Mouse (Mus musculus): ENCODE measurements around the gene Mib2.
A peak's percentile ranks its signal among the peaks of the same experiment; 100 is the strongest.
"Not testable (repeated sequence)": the region's sequence is repeated elsewhere in the genome, so short reads cannot be mapped to it uniquely, and the experiment has no call there.

Mib2 gene

DNA sequence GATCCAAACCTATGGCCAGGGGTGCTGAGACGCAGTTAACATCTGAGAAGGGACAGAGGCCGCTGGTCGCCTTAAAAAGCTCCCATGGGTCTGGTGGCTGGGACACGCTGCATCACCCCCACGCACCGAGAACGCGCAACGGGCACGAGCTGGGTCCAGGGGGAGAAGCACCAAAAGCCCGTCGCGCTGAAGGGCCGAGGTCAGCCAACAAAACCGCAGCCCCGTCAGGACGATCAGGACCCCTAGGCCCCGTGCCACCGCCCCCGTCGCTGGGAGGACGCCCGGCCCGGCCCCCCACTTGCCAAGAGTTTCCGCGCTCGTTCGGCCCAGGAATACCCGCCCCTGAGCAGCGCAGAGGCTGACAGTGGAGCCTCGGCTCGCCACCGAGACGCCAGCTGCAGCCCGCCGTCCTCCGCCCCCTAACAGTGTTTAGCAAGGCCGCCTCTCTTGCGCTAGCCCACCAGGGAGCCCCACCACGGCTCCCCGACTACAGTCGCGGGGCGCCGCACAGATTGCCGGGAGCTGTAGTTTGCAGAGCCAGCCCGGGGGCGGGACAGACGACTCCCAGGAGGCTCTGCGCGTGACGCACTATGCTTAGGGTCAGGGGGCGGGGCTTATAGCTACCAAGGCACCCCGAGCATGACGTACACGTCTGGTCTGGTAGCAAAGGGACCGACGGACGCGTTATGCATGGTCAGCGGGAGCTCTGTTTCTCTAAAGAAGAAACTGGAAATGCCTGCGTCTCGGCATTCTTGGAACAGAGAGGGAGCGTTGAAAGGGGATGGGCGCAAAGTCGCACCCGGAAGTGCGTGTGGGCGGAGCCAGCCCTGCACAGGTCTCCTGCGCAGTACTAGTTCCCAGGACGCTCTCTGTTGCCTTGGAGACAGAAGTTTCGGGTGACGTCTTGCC, at the start of gene Mib2:
Mib2 (minus strand) TSS at position 510 of the 909 bp plus-strand sequence.
- peak; percentile 94 for DNase-seq (ENCODE audit: low spot score)

DNA sequence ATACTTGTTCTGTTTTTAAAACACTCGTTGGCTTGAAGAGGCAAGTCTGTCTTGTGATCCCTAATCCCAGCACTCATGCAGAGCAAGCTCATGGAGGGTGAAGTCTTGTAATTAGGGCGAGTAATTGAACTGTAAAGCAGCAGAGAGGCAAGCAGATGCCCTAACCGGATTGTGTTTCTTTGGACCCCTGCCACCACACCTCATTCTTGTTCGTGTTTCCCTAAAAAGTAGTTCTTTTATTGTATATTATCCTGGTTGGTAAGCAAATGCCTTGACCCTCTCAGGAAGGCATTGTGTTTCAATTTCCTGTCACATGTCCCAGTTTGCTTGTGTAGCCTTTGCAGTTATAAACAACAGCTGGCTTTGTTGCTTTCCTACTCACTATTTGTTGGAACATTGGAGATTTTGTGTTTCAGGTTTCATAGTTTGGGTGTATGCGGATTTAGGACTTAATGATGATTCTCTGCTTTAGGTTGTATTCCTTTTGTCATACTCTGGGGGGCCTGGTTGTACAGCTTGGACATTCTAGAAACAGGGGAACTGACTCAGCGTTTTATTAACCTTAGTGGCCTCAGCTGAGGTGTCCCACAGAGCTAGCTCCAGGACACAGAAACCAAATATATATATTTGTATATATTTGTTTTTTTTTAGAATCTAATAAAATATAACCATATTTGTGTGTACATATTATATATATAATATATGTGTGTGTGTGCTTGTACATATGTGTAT, 41.7 kb upstream of the Mib2 start:
- no peak for DNase-seq (ENCODE audit: low spot score)

DNA sequence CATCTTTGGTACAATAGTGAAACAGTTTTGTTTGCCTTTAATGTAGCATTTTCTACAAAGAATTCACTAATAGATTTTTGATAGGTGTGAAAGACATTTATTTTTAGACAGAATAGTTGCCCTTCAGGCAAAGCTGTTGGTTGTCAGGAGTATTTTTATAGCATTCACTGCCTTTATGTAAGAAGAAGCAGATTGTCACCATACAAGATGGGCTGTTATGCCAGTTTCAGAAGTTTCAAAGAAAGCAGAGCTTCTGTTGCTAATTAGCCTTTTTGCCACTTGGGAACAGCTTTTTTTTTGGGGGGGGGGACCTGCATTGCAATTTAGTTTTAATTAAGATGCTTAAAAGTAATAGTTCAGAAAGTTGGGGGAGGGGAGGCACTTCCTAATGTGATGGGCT, 40.0 kb upstream of the Mib2 start:
- no peak for DNase-seq (ENCODE audit: low spot score)

DNA sequence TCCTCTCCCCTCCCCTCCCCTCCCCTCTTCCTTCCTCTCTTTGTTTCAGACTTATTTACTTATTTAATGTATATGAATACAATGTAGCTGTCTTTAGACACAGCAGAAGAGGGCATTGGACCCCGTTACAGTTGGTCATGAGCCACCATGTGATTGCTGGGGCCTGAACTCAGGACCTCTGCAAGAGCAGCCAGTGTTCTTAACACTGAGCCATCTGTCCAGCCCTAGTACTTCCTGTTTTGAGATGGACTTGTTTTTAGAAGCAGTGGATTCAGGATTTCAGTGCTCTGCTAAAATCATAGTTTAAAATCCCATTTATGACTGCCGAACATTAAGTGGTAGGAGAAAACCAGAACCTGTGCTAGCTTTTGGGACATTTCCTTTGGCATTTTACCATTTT, 39.6 kb upstream of the Mib2 start:
- no peak for DNase-seq (ENCODE audit: low spot score)

DNA sequence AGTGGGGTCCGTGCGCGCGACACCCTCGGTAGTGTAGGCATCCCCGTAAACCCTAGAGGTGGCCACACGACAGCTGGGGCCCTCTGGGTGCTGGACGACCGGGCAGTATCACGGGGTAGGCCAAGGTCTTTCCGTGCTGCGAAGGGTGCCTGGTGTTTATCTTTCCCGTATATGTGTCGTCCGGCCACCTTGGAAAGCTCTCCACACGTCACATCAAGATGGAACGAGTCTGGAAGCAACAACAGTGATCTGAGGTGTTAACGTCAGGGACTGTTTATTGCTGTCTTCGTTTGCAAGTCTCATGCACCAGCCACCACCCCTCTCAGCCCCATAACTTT, 36.6 kb upstream of the Mib2 start:
- no peak for DNase-seq (ENCODE audit: low spot score)

DNA sequence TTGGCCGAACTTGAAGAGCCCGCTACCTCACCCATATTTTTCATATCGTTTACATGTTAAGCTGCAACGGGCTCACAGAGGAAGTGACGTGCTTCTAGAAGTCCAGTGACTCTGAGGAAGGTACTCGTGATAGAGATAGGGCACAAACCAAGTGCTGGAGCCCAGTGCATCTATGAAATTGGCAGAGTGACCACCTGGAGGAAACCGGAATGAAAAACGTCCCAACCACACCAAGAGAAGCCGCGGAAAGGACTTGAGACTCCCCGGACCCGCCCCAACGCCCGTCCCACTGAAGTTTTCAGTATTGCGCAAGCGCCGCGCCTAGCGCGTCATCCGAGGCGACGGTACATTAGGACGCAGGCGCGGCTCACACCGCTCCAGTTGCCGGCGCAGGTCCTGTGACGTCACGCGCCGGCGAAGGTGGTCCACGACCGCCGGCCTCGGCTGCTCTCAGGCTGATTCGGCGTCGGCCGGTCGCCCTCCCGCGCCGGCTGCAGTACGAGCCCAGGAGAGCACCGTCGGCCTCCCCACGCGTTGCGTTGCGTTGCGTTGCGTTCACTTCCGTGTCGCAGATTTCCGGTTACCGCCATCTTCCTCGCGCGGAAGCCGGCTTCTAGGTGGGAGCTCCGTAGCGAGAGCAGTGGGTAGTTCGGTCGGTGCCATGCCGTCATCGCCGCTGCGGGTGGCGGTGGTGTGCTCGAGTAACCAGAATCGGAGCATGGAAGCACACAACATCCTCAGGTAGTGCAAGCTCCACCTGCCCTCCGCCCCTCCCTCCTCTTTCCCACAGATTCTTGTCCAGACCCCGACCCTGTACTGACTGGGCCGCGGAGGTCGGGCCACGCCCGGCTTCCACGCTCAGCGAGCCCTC, 36.0 kb upstream of the Mib2 start, which contains the start of gene Ssu72:
Ssu72 (plus strand) TSS at position 80 of the 871 bp plus-strand sequence.
- peak; percentile 93 for DNase-seq (ENCODE audit: low spot score)

DNA sequence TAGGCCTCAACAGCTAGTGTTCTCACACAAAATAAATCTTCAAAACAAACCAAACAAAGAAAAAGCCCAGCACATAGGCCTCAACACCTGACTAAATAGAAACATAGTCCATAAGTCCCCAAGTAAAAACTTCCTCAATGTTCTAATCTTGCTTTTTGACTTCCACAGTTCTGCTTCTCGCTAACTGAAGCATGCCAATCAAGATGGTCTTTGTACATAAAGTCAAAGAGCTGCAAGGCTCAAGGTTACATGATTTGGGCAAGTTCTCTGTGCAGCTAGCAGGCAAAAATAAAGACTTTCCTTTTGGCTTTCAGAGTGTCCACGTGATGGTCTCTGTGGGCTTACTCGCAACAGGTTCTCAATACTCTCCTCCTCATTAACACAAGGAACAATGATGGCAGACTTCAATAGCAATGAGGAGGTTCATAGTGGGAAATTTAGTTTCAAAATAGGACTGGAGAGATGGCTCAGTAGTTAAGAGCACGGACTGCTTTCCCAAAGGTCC, 34.5 kb upstream of the Mib2 start:
- no peak for DNase-seq (ENCODE audit: low spot score)

DNA sequence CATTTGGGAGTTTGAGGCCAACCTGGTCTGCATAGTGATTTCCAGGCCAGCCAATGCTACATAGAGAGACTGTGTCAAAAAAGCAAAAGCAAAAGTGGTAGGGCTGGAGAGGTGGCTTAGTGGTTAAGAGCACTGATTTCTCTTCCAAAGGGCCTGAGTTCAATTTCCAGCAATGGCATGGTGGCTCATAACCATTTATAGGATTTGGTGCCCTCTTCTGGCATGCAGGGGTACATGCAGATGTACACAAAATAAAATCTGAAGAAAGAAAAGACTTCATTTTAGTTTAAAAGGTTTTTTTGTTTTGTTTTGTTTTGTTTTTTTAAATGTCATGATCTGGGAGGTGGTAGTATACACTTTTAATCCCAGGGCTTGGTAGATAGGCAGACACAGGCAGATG, 31.4 kb upstream of the Mib2 start:
- DNase-seq (ENCODE audit: low spot score) = no peak

DNA sequence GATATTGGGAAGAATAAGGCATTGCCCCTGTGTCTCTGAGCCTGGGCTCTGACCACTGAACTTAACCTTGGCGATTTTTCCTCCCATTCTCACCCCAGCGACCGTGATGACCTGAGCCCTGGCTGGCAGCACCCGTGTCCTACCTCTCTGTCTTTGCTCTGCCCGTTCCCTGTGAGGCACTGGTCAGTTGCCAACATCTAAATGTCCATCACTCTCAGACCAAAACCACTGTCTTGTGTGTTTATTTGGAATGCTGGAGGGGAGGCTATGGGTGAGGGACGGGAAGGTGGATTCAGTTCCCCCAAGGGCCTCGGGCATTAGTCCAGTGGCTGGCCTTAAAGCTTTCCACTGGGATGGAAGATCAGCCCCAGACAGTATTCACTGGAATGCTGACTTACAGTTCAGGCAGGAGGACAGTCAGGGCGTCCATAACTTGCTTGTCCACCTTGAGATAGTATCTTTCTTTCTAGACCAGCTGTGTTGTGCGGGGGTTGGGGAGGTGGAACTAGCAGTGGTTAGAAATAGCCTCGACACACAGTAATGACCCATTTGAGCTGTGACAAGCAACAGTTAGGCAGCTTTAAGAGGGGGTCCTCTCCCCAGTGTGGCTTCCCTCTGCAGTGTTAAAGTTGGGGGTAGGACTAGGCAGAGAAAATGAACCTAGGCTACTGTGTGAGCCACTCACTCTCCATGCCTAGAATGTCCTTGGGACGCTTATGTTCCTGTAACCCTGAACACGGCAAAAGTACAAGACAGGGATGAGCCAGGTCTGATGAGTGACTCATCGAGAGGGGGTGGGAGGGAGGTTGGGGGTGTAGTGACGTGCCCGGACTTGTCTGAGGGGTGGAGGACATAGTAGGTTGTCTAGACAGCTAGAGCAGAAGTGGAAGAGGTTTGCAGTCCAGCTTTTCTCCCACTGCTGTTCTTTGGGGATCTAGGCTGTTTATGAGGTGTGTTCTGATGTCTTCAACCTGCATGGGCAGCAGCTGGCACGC, 27.6 kb upstream of the Mib2 start:
- no peak for DNase-seq (ENCODE audit: low spot score)

DNA sequence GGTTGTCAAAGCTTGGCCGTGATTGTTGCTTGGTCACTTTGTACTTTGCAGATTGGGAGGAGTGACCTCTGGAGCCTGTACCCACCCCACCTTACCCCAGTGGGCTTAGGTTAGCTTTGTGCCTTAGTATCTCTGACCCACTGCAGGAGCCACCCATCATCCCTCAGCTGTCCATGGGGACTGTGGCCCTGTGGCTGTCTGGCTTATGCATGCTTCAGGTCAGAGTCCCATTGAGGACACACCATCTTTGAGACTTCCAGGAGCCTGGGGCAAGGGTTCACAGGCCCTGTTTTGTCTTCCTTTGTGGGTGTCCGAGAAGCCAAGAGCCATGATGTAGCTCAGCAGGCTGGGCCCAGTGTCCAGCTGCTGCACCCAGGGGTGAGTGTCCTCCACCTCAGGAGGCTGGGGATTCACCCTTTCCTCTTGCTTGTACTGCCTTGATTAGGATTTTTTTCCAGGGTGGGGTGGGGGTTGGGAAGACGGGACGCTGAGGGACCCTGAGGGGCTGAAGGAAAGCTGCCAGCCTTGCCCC, 26.6 kb upstream of the Mib2 start:
- no peak for DNase-seq (ENCODE audit: low spot score)

DNA sequence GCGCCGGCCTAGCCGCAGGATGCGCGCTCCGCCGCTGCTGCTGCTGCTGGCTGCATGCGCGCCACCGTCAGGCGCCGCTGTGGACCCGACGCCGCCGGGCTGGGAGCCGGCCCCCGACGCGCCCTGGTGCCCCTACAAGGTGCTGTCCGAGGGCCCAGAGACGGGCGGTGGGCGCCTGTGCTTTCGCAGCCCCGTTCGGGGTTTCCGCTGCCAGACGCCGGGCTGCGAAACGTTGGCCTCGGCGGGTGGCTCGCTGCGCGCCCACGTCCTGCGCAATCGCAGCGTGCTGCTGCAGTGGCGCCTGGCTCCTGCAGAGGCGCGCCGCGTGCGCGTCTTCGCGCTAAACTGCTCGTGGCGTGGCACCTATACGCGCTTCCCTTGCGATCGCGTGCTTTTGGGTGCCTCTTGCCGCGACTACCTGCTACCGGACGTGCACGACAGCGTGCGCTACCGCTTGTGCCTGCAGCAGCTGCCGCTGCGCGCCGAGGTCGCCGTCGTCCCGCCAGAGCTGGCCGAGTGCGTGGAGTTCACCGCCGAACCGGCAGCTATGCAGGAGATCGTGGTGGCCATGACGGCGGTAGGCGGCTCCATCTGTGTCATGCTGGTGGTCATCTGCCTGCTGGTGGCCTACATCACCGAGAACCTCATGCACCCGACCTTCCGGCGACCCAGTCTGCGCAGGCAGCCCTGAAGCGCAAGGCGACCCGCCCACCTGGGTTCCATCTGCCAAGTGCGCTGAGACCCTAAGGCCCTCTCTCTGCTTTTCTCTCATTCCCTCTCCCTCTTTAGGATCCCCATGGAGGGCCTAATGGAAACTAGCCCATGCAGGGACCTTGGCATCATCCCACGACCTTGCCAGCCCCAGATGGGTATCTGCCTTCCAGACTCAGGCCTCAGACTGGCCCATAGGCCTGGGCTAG, 25.7 kb upstream of the Mib2 start:
- peak; percentile 47 for DNase-seq (ENCODE audit: low spot score)

DNA sequence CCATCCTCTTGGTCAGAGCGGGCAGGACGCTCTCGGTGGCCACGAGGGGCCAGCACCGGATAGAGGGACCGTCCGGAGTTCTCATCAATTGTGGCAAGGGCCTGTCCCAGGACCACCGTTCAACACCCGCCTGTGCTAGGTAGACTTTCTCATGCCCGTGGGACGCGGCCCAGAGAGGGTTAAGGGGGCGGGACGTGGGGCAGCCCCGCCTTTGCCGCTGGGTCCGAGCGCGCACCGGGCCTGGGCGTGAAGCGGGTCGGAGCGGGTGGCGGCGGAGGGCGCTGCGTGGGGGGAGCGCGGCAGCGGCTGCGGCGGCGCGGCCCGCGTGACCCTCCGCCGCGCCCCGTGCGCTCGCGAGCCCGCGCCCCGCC, 25.1 kb upstream of the Mib2 start, which contains the start of gene Fndc10:
Fndc10 (plus strand) TSS at position 232 of the 371 bp plus-strand sequence.
- peak; percentile 54 for DNase-seq (ENCODE audit: low spot score)

DNA sequence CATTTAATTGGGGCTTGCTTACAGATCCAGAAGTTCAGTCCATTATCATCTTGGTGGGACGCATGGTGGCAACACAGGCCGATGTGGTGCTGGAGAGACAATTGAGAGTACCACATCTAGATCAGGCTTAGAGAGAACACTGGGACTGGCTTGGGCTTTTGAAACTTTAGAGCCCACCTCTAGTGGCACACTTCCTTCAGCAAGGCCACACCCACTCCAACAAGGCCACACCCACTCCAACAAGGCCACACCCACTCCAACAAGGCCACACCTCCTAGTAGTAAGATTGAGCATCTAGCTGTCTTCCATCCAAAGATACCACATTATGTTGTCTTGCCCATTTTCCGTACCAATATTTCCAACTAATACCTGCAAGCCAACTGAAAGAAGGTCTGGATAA, 23.4 kb upstream of the Mib2 start:
- no peak for DNase-seq (ENCODE audit: low spot score)

DNA sequence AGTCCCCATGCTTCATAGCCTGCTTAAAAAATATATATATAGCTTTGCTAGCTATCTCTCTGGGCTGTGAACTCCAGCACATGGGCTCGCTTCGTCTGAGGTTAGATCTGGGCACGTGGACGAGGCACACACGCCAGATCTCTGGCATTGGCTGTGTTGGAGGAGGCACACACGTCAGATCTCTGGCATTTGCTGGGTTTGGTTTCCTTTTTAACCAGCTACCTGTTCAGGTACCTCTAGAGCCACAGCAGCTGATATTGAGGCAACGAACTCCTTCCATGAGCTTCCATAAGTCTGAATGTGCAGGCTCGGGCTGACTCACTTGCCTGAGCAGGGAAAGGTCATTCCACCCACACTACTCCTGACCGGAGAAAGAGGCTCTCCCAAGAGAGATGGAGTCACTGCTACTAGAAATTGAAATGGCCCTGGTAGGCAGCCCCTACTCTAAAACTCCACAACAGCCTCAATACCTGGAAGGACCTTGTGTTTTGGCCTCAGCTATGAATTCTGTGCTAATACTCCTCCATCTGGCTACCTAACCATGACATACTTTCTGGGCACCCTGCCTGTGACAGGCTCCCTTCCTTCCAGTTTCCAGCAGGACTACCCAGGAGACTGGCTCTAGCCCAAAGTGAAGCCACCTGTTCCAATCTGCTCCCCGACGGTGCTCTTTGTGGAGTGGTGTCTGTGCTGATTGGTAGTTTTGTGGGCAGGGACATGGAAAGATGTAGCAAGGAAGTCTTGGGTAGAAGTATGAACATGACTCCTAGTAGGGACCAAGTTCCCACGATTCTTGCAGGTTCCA, 21.8 kb upstream of the Mib2 start:
- no peak for DNase-seq (ENCODE audit: low spot score)

DNA sequence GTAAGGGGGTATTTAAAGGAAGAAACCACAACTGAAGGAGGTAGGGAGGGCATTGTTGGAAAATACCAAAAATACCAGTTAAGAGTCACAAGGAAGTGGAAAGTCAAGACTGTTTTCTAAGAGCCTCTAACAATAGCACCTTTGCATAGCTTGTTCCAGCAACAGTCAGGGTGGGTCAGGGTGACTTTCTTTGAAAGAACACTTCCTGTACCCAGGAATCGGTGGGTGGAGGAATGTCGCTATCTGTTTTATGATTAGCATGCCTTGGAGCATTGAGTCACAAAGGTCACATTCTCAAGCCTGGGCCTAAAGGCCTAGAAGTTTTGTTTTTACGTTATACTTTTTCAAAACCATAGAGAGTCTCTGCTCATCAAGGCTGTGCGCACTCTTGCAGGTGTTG, 18.8 kb upstream of the Mib2 start:
- not testable (repeated sequence) for DNase-seq (ENCODE audit: low spot score)

DNA sequence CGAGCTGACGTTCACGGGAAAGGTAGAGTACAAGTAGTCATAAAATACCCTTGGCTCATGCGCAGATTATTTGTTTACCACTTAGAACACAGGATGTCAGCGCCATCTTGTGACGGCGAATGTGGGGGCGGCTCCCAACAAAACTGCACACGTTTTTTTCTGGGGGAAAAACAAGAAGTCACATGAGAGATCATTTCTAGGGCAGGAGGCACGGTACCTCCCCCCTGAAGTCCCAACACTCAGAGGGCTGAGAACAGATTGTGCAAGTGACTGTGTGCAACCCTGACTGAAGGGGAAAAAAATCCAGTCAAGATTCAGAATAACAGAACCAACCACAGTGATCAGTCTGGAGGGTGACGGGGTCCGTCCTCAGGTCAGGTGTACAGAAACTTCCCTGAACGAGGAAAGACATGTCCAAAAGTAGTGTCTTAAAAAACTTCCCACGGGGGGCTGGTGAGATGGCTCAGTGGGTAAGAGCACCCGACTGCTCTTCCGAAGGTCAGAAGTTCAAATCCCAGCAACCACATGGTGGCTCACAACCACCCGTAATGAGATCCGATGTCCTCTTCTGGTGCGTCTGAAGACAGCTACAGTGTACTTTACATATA, 14.8 kb upstream of the Mib2 start:
- DNase-seq (ENCODE audit: low spot score) = not testable (repeated sequence)

DNA sequence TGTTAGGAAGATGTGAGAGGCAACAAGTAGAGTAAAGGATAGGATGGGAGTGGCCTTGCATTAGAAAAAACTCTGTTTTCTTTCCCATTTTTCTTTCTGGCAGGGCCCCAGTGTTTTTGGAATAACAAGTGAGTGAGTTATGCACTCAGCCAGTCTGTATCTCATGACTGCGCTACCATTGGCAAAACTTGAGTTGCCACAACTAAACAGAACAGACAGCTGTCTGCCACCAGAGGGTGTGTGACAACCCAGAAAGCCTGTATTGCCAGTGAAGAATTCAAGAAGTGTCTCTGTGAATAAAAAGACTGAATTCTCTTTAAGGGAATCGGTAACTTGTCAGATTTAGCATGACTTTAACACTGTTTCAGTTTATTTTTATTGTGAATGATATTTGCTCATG, 7.0 kb upstream of the Mib2 start:
- no peak for DNase-seq (ENCODE audit: low spot score)

DNA sequence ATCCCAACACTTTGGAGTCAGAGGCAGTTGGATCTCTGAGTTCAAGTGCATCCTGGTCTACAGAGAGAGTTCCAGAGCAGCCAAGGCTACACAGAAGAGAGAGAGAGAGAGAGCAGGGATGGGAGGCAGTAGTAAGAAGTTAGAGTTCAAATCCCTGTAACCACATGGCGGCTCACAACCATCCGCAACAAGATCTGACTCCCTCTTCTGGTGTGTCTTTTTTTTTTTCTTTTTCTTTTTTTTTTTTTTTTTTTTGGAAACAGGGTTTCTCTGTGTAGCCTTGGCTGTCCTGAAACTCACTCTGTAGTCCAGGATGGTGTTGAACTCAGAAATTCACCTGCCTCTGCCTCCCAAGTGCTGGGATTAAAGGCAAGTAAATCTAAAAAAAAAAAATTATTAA, 3.1 kb upstream of the Mib2 start:
- no peak for DNase-seq (ENCODE audit: low spot score)

Measured in testis, postnatal 14 days (tissue).